Mouse (Mus musculus): Measurements from ENCODE around the gene Rpl21. TPM values are rescaled to one million over a fixed set of nuclear protein-coding genes. Genes with fewer than 3 reads are reported as not detected.
A peak's percentile ranks its signal among the peaks of the same experiment; 100 is the strongest.

Gene Rpl21
- polyA plus RNA-seq (2012; ENCODE audit: insufficient read depth, insufficient read length, low replicate concordance, missing spikeins): not detected in 2 replicates

DNA sequence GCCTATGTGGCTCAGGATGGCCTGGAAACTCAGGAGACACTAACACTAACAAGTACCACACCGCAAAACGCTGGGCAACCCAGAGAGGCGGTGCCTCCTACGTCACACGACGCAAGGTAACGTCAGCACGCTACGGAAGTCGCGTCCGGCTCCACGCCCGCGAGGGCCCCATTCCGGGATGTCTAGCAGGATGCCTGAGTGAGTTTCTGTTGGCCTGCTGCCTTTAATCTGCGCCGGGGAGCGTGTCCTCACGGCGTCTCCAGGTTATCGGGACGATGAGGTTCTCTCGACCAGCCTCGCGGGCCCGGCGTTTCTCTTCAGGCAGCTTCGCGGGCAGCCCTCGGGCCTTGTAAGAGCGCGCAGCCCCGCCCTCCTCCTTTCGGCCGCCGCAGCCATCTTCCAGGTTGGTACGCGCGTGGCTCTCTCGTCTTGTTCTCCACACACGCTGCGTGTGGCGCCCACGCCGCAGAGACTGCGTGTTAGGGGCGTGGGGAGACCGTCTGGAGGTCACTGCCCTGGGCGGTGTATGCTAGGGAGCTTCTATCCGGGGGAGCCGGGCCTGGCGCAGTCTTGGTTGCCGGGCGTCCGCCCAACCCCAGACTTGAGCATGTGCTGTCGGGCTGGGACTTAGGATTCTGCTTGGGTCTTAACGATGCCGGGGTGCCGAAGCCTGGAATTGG, at the start of gene Rpl21:
TSS of gene Rpl21 (plus strand) at position 122 of the 680 bp plus-strand sequence.
- TF ChIP-seq POLR2A (IDR thresholded peaks at IDR 0.05; ENCODE audit: insufficient read depth, low read depth, low read length) (peak; percentile 97), CTCF (IDR thresholded peaks at IDR 0.05; ENCODE audit: insufficient read depth, low read depth, low read length) (no peak)
- peaks cover 2% of the 10 kb centered on the region; the same call in 1 of the 2 replicates for H3K4me1 ChIP-seq (ENCODE audit: control insufficient read depth, insufficient read depth, low read length)
- WGBS: under 1% methylated on average over 60 of the region's 60 CpGs
- H3K27ac ChIP-seq (ENCODE audit: insufficient read depth, low read depth, low read length): peak within 1 kb of the TSS; percentile 100
- peak within 1 kb of the TSS; percentile 91 for H3K4me3 ChIP-seq (ENCODE audit: insufficient read depth, low read depth, low read length)

DNA sequence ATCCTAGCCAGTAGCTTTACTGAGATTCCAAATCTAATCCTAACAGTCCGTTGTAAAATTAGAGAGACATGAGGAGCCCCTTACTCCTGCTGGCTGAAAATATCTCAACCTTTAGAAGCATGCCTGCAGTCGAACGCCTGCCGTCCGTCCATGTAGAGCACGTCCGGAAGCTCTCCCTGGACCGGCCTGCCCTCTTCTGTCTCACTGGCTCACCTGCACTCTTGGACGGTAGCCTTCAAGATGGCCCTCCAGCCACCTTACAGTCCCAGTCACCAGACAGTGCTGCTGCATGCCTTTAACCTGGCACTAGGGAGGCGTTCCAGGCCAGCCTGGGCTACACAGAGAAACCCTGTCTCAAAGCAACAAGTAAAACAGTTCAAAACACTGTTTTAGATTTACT, 49.4 kb upstream of the Rpl21 start:
- Histone ChIP-seq H3K4me3 (ENCODE audit: insufficient read depth, low read depth, low read length) (no peak overlapping the region), H3K27ac (ENCODE audit: insufficient read depth, low read depth, low read length) (no peak overlapping the region), H3K4me1 (ENCODE audit: control insufficient read depth, insufficient read depth, low read length) (peaks cover 9% of the 10 kb centered on the region)
- TF ChIP-seq POLR2A (IDR thresholded peaks at IDR 0.05; ENCODE audit: insufficient read depth, low read depth, low read length) (no peak), CTCF (IDR thresholded peaks at IDR 0.05; ENCODE audit: insufficient read depth, low read depth, low read length) (no peak)
- WGBS: 95% methylated on average over 10 of the region's 10 CpGs

DNA sequence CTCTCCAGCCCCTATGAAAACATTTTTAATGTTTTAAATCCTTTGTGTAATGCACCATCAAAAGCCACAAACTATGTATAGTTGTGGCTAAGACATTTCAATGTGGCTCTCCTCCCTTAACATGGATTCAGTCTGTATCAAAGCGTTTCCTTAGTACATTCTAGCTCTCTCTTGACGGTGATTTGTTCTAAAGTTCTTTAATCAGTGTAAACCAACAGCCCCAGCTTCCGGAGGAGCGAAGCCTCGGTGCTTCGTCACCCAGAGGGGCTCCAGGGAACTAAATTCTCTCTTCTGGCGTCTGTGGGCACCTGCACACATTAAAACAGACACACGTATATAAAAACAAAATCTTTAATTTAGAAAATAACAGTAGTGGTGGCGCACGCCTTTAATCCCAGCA, 48.8 kb upstream of the Rpl21 start:
- no peak overlapping the region for H3K27ac ChIP-seq (ENCODE audit: insufficient read depth, low read depth, low read length)
- WGBS: 93% methylated on average over 10 of the region's 10 CpGs
- no peak for TF ChIP-seq POLR2A (IDR thresholded peaks at IDR 0.05; ENCODE audit: insufficient read depth, low read depth, low read length)
- no peak for TF ChIP-seq CTCF (IDR thresholded peaks at IDR 0.05; ENCODE audit: insufficient read depth, low read depth, low read length)
- no peak overlapping the region for H3K4me3 ChIP-seq (ENCODE audit: insufficient read depth, low read depth, low read length)
- H3K4me1 ChIP-seq (ENCODE audit: control insufficient read depth, insufficient read depth, low read length): peaks cover 12% of the 10 kb centered on the region

DNA sequence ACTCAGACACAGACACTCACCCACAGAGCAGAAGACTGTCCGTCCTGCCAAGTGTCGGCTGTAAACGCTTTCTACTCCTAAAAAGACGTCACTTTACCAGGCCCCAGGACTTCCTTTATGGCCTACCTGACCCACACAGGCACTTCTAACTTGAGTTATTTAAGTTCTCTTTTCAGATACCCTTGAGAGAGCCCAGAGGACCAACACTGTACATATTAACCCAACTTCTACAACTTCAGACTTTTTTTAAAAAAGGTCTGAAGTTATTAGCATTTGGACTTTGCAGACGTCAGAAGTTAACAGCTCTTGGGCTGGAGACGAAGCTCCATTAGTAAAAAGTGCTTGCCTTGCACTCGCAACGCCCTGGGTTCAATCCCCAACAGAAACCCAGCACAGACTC, 46.6 kb upstream of the Rpl21 start:
- no peak for TF ChIP-seq POLR2A (IDR thresholded peaks at IDR 0.05; ENCODE audit: insufficient read depth, low read depth, low read length)
- no peak overlapping the region for H3K4me3 ChIP-seq (ENCODE audit: insufficient read depth, low read depth, low read length)
- H3K27ac ChIP-seq (ENCODE audit: insufficient read depth, low read depth, low read length): no peak overlapping the region
- WGBS: 86% methylated on average over 8 of the region's 8 CpGs
- peaks cover 11% of the 10 kb centered on the region for H3K4me1 ChIP-seq (ENCODE audit: control insufficient read depth, insufficient read depth, low read length)

- TF ChIP-seq CTCF (IDR thresholded peaks at IDR 0.05; ENCODE audit: insufficient read depth, low read depth, low read length) (no peak), POLR2A (IDR thresholded peaks at IDR 0.05; ENCODE audit: insufficient read depth, low read depth, low read length) (no peak)
- Histone ChIP-seq H3K27ac (ENCODE audit: insufficient read depth, low read depth, low read length) (no peak overlapping the region), H3K4me1 (ENCODE audit: control insufficient read depth, insufficient read depth, low read length) (peaks cover 17% of the 10 kb centered on the region), H3K4me3 (ENCODE audit: insufficient read depth, low read depth, low read length) (no peak overlapping the region)
- 77% methylated on average over 9 of the region's 9 CpGs for WGBS
These were observed 43.3 kb upstream of the Rpl21 start for GRCm38 (mm10) chr5:146789413-146789812.

- WGBS: 49% methylated on average over 8 of the region's 8 CpGs
- Histone ChIP-seq H3K4me1 (ENCODE audit: control insufficient read depth, insufficient read depth, low read length) (peaks cover 20% of the 10 kb centered on the region), H3K4me3 (ENCODE audit: insufficient read depth, low read depth, low read length) (no peak overlapping the region), H3K27ac (ENCODE audit: insufficient read depth, low read depth, low read length) (no peak overlapping the region)
- no peak for TF ChIP-seq CTCF (IDR thresholded peaks at IDR 0.05; ENCODE audit: insufficient read depth, low read depth, low read length)
- TF ChIP-seq POLR2A (IDR thresholded peaks at IDR 0.05; ENCODE audit: insufficient read depth, low read depth, low read length): no peak
These were observed 41.7 kb upstream of the Rpl21 start for GRCm38 (mm10) chr5:146790944-146791343.

DNA sequence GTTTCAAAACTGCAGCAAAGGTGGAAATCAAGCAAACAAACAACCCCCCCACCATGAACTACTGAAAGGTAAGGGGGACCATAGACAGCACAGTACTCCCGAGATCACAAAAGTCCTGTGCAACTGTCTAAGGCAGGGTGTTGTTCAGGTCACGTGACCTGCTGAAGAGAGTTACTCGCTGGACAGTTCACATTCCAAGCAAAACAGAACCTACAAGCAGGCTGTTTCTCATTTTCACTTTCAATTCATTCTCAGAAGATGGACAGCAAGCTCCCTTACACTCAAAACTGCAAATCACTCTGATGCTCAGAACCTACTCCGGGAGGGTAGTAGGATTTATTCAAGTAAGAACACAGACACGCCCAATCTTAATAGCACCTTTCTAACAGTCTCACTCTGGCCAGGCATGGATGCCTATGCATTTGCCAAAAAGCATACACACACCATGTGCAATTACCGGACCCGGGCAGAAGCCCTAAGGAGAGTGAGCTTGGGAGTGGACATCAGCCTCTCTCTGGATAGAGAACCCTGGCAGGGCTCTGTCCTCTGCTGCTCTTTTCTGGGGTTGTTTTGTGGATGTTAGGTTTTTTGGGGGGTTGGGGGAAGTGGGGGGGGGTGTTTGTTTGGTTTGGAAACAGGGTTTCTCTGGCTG, 40.4 kb upstream of the Rpl21 start:
- TF ChIP-seq POLR2A (IDR thresholded peaks at IDR 0.05; ENCODE audit: insufficient read depth, low read depth, low read length) (no peak), CTCF (IDR thresholded peaks at IDR 0.05; ENCODE audit: insufficient read depth, low read depth, low read length) (no peak)
- WGBS: 68% methylated on average over 7 of the region's 7 CpGs
- H3K4me1 ChIP-seq (ENCODE audit: control insufficient read depth, insufficient read depth, low read length): peaks cover 20% of the 10 kb centered on the region
- H3K27ac ChIP-seq (ENCODE audit: insufficient read depth, low read depth, low read length): no peak overlapping the region
- no peak overlapping the region for H3K4me3 ChIP-seq (ENCODE audit: insufficient read depth, low read depth, low read length)

- TF ChIP-seq POLR2A (IDR thresholded peaks at IDR 0.05; ENCODE audit: insufficient read depth, low read depth, low read length) (no peak), CTCF (IDR thresholded peaks at IDR 0.05; ENCODE audit: insufficient read depth, low read depth, low read length) (no peak)
- peak overlapping the region; percentile 99 for H3K4me3 ChIP-seq (ENCODE audit: insufficient read depth, low read depth, low read length)
- WGBS: under 1% methylated on average over 18 of the region's 18 CpGs
- no peak overlapping the region for H3K27ac ChIP-seq (ENCODE audit: insufficient read depth, low read depth, low read length)
- peaks cover 15% of the 10 kb centered on the region for H3K4me1 ChIP-seq (ENCODE audit: control insufficient read depth, insufficient read depth, low read length)
These were observed 39.0 kb upstream of the Rpl21 start for GRCm38 (mm10) chr5:146793630-146794083.

DNA sequence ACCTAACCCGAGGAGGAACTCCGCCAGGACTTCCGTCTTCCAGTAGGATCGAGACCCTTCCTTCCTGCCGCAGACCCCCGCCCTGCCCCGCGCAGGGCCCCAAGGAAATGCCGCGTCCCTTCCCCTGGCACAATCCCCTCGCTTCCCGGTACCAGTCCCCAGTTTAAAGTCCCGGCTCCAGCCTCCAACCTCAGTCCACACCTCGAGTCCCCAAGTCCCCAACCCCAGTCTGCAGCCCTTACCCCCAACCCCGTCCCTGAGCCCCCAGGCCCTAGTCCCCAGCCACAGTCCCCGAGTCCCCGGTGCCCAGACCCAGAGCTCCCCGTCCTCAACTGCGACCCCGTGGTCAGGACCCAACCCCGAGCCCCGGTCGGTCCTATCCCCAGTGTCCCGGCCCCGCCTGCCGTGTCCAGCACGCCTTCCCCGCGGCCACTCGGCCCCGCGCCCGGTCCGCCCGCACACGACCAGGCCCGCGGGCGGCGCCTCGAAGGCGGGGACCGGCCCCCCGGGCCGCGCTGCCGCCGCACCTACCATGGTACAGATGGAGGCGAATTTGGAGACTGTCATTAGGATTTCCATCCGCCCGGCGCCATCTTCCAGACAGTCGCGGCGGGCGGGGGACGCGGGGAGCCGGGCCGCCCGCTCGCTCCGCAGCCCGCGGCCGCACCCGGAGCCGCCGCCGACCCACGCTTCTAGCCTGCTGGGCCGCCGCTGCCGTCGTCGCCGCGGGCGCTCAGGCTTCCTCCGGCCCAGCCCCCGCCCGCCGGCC, 38.4 kb upstream of the Rpl21 start:
- peak overlapping the region; percentile 99 for H3K4me3 ChIP-seq (ENCODE audit: insufficient read depth, low read depth, low read length)
- H3K27ac ChIP-seq (ENCODE audit: insufficient read depth, low read depth, low read length): peak overlapping the region; percentile 61
- WGBS: 3% methylated on average over 80 of the region's 83 CpGs
- peaks cover 15% of the 10 kb centered on the region for H3K4me1 ChIP-seq (ENCODE audit: control insufficient read depth, insufficient read depth, low read length)
- TF ChIP-seq POLR2A (IDR thresholded peaks at IDR 0.05; ENCODE audit: insufficient read depth, low read depth, low read length): no peak; the same call in 1 of the 2 replicates
- no peak for TF ChIP-seq CTCF (IDR thresholded peaks at IDR 0.05; ENCODE audit: insufficient read depth, low read depth, low read length)
